Mouse (Mus musculus): ENCODE data around the gene Camta1.

DNA sequence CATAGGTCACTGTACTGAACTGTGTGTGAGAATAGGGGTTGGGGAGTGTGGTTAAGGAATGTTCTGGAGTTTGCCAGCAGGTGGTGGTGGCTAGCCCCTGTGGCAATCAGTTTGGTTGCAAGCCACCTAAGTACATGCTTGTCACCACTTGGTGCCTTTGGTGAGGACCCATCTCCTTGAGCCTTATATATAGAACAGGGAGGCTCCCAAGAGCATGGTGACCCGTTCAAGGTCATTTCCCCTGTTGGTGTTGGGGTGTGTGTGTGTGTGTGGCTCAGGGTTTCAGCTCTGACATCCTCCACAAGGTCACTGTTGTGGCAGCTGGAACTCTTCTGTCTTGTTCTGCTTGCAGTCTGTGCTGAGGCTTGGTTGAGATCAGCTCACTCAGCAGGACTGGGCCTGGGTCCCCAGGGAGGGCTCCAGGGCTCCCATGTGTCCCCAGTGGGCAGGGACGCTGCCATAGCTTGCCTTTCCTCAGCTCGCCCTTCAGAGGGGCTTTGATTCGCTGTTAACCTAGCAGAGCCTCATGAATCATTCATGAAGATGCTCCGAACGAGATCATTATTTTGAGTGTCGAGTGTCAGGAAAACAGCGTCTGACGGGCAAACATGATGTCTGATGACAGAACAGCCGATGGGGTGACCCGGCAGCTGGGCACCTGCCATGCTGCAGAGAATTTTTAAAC, 667.5 kb downstream of the Camta1 start:
- TF ChIP-seq CTCF (IDR thresholded peaks at IDR 0.05; ENCODE audit: low read depth) = no peak
- no peak for TF ChIP-seq EP300 (IDR thresholded peaks at IDR 0.05; ENCODE audit: low read depth)
